Mouse (Mus musculus): Measurements from ENCODE around the gene Fam180a.
"Not testable (repeated sequence)": the region's sequence is repeated elsewhere in the genome, so short reads cannot be mapped to it uniquely, and the experiment has no call there.

Gene Fam180a

DNA sequence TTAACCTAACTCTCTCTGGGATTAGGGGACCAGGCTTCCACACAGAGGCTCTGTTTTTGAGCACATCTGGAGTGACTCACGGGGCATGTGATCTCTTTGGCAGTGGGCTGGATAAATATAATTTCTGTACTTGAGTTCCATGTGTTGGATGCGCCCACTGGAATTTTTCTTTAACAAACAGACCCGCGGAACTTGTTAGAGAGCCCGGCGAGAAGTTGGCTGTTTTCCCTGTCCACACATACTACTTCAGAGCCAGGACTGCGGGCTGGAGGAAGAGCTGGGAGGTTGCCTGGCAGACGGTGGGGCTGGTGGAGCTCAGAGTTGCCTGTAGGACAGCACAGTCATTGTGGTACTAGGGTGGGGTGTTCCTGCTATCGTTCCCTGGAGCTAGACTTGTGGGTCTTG, at the start of gene Fam180a:
Gene Fam180a (minus strand): TSS at position 31 of the 405 bp plus-strand sequence.
- no peak for DNase-seq (ENCODE audit: low spot score)

DNA sequence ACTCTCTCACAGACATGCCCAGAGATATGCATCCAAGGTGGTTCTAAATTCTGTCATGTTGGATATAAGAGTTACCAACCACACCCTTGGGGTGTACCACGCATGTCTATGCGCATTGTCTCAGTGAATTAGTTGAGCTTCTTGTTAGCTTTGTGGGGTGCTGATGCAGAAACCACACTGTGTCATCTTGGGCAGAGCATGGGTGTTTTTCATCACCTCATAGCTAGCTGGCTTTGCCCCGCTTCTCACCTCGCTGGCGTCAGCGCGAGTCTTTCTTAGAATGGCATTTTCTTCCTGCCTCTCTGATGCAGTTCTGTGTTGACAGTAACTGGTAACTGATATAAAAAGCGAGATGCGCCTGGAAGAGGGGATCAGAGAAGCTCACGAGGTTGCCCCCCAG, 48.1 kb upstream of the Fam180a start:
- no peak for DNase-seq (ENCODE audit: low spot score)

DNA sequence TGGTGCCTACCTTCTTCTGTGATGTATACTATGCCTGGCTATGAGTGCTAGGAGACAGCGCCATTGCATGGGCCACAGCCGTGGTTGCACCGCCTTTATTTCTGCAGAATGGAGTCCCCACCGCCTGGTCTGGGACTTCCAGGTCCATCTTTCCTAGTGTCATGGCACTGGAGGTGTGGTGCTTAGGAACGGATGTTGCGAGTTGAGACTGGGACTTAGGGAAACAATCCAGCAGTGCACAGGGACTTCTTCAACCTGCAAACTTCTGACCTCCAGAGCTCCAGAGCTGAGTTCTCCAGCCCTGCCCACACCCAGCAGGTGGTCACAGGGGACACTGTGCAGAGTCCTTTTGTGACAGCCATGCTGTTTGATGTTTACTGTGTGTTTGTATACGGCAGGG, 44.4 kb upstream of the Fam180a start:
- no peak for DNase-seq (ENCODE audit: low spot score)

DNA sequence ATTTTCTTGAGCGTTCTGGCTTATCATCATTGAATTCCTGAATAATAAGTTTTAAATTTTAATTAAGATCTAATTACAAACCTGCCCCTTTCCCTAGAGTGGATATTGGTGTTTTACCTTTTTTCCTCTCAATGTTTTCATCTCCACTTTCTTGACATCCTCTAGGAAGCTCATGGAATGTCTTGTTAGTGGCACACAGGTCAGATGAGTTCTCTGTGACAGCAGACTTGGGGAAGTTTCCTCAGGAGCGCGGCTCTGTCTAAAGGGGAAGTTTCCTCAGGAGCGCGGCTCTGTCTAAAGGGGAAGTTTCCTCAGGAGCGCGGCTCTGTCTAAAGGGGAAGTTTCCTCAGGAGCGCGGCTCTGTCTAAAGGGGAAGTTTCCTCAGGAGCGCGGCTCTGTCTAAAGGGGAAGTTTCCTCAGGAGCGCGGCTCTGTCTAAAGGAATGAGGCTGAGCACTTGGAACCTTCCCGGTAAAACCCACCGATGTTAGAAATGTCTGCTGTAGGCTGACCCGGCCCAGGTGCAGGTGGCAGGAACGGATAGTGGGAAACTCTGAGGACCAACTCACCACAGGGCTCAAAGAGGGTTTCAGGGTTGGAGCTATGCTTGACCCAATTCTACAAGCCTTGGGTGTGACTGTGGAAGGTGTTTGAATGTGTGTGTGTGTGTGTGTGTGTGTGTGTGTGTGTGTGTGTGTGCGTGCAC, 43.8 kb upstream of the Fam180a start:
- DNase-seq (ENCODE audit: low spot score), result not testable (repeated sequence)

DNA sequence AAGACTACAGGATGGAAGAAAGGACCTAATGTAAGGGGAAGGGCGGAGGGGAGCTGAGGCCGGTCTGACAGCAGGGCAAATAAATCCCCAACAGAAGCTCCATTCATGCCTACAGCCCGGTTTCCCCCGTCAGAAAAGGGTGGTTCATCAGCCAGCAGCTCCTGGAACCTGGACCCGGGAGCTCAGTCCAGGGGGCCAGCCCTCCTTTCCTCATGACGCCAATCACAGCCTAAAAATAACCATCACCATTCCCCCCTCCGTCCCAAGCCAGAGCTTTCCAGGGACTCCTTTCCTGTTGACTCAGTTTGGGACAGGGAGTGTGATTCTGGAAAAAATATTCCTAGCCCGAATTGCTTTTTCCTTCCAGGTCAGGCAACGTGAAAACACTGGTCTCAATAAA, 36.7 kb upstream of the Fam180a start:
- no peak for DNase-seq (ENCODE audit: low spot score)

DNA sequence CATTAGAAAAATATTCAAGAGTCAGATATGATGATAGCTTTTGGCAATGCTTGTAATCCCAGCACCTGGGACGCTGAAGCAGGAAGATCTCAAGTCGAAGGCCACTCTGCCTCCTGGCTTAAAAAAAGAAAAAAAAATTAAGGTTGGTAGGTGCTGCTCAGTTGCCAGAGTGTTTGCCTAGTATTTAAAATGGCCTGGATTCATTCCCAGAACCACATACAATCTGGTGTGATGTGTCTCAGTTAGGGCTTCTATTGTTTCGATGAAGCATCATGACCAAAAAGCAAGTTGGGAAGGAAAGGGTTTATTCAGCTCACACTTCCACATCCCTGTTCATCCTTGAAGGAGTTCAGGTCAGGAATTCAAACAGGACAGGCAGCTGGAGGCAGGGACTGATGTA, 29.4 kb upstream of the Fam180a start:
- no peak for DNase-seq (ENCODE audit: low spot score)

DNA sequence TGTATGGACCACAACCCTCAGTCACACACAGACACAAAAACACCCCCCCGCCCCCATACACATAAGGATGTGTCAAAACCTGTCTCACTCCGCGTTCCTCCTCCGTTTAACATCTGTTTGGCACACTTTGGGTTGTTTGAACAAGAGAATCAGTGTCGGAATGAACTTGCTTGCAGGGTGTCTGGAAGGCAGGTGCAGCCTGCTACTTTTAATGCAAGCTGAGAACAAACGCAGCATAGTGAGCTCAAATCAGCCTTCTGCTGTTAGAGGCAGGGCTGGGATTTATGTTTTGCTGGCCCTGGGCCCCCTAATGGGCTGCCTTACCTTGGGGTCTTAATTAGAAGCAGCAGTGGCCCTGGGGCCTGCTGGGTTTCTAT, 28.7 kb upstream of the Fam180a start:
- DNase-seq (ENCODE audit: low spot score), result no peak

DNA sequence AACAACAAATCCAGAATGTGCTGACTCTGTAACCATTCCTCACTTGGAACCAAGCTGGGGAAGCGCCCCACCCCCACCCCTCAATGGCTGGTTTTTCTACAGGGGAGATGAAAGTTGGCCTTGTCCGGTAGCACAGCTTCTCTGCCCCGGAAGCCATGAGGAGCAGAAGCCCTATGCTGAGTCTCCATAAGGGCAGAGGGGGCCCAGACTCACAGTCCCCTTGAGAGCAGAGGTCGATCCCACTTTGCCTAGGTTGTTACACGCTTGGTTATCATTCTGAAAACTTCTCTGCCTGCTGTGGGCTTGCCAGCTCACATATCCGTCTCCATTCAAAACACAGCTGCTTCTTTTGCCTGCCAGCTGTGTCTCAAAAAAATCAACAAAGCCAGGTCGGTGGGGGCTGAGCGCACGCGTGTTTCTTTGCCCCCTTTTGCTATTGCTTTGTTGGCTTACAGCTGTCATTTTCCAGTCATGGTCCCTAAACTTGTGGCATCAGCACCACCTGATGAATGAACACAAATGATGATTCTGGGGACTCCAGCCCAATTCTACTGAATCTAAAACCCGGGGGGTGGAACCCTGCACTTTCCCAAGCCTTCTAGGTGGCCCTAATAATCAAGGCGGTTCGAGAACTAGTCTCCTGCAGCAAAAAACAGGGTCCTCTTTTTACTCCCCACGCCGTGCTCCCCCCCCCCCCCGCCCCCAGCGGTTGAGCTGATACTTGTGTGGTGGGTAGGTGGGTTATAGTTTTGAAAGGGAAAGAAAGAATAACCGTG, 28.1 kb upstream of the Fam180a start:
- no peak for DNase-seq (ENCODE audit: low spot score)

DNA sequence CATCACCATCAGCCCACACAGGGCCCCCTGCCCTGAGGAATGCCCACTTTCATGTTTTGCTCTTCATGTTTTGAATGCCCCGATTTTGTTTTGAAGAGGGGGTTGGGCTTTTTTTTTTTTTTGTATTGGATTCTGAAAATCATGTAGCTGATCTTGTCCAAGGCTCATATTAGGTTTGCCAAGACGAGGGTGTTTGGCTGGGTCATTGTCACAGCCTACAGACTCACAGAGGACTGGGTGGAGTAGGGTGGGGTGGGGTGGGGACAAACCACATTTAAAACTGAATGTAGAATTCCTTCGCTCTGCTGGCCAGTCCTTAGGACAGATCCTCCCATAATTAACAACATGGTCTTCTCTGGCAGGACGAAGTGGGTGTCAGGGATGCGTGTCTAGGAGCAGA, 27.5 kb upstream of the Fam180a start:
- DNase-seq (ENCODE audit: low spot score), result no peak

DNA sequence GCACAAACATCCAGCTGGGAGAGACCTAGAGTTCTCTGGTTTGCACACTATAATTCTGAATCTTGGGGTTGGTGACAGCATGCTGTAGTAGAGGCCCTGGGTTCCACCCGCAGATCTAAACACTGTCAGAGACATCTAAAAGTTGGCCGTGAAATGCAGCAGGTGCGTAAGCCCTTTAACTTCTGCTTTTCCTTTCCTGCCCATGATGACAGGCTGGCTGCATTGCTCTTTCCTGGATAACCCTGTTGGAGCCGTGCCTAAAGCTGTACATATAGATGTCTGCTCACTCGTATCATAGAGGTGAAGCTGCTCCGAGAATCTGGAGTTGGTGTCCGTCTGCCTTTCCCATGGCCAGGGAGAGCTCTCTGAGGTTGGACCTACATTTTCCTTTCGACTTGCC, 26.9 kb upstream of the Fam180a start:
- no peak for DNase-seq (ENCODE audit: low spot score)

DNA sequence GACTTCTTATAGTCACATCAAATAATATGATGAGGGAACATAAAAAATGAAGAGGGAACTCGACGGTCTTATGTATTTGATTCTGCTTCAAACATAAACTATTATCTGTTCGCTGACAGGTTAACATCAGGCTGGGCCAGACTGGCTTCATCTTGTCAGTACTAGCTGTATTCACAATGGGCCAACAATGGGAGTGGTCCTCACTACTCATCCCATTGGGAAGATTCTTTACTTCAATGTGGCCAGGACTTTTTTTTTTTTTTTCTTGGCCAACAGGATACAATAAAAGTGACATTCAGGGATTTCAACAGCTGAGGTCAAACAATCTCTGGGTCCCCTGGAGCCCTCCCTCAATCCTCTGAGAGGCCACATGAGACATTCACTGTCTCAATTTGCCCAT, 25.9 kb upstream of the Fam180a start:
- no peak for DNase-seq (ENCODE audit: low spot score)

DNA sequence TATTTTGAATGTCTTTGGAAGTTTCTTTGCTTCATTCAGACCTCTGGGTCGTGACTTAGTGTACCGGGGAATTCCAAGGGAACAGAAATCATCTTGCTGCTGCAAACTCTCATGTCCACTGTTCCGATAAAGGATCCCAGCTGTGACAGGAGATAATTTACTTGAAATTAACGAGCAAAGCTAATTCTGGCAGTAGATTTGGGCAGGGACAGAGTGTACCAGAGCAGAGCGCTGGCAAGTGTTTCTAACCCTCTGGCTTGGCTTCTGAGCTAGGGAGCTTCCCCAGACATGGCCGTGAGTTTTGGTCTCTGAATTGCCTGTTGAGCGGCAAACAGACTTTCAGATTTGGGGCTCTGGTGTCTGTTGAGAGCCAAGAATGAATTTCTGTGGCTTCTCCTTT, 23.8 kb upstream of the Fam180a start:
- no peak for DNase-seq (ENCODE audit: low spot score)

DNA sequence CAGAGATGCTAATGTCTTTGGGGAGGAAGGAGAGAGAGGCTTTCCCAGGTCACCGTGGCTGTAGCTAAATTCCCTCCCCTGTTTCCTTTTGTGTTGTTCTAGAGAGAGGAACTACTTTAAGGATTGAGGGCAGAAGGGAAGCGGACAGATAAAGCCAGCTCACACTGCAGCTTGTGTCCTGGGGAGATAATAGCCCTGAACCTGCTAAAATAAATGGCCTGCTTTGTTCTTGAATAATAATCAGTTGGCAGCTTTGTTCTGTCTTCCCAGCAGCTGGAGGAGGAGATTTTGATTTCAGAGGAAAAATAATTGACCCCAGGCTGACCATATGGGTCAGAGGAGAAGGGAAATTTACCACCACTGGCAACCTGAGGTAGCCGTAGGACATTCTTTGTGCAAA, 12.7 kb upstream of the Fam180a start:
- no peak for DNase-seq (ENCODE audit: low spot score)

DNA sequence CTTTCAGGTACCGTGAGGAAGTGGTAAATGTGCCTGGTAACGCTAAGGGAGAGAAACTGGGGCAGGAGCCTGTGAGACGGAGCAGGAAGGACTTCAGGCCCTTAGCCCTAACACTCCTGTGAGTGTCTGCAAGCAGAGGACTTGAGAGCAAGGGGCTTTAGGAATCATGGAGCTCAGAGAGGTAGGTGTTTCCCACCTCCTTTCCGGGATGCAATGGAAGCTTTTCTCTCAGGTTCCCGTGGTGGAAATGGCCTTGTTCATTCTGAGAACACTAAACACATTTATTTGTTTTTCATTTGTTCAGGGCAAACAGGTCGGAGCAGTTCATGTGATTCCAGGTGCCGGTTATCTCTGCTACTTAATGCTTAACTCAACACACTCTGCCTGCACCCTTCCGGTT, 11.9 kb upstream of the Fam180a start:
- no peak for DNase-seq (ENCODE audit: low spot score)

DNA sequence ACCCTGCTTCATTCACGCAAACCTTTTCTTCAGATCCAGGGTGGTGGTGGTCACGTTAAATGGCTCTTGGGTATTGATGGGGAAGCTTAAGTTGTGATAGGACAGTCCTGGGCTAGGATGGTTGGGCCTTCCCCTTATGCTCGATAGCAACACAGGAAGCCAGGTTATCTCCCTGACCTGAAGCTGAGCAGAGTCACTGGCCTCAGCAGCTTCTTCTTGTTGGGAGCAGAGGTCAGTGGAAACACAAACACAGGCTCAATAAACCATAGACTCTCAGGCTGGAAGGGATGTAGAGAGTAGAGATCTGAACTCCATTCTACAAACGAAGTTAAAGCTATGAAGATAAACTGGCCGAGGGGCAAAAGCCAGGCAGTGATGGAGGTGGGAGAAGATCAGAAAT, 9.5 kb upstream of the Fam180a start:
- no peak for DNase-seq (ENCODE audit: low spot score)

DNA sequence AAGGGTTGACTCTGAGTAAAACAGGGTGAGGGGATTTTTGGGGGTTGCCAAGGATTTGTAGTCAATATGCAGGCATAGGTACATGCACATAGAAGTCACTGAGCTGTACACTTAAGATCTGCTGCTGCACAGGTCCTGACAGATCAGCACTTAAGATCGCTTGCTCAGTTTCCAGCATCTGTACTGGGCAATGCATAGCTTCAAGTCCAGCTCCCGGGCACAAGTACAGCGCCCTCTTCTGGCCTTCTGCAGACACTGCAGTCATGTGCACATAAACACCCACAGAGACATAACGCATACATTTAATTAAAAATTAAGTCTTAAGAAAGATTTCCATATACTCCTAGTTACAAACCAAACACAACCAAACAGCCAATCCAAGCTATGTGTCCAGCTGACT, 8.3 kb upstream of the Fam180a start:
- no peak for DNase-seq (ENCODE audit: low spot score)

DNA sequence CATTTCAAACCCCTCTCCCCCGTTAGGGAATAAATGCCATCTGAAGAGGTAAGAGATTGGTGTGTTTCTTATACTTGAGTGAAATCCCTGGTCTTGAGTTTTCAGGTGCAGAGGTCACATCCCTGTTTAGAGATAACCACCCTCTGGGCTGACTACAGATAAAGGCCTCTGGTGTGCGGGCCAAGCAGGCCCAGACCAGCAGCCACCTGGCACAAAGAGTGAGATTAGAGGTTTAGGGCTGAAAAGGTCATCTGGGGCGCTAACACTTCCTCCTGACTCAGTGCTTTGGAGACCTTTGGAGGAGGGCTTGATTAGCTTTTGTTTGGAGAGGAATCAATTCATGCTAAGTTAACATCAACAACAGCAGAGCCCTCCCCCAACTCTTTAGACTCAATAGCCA, 7.7 kb upstream of the Fam180a start:
- DNase-seq (ENCODE audit: low spot score), result no peak

DNA sequence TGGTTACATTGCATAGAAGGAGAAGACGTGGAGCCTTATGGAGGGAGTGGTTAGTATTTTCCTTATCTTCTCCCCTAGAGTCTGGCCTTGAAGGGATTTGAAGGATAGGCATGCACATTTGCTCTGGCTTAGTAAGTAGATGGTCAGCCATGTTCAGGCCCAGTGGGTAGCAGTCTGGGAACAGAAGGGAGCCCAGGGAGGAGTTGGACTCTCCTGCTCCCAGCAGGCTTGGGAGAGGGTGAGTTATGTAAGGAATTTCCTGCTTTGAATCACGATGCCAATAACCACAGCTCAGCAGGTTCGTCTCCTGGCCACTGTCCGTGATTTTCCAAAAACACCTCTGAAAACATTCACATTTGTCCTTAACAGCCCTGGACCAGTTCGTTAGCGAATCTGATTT, 4.9 kb upstream of the Fam180a start:
- no peak for DNase-seq (ENCODE audit: low spot score)

DNA sequence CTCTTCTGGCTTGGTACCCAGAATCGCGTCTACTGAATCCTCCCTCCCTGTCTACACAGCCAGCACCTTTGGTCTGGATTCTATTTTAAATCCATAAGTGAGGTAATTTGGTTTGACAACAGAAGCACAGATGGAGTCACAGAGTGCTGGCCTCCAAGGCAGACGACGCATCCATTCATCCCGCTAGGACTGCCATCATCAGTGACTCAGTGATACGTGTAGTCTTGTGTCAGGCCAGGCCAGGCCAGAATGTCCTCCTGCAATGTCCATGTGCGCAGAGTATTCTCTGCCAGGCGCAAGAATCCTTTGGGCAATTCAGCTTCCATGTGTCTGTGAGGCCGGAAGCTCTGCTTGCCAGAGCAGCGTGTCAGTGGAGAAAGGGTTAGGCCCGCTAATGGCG, 4.0 kb upstream of the Fam180a start:
- DNase-seq (ENCODE audit: low spot score), result no peak

DNA sequence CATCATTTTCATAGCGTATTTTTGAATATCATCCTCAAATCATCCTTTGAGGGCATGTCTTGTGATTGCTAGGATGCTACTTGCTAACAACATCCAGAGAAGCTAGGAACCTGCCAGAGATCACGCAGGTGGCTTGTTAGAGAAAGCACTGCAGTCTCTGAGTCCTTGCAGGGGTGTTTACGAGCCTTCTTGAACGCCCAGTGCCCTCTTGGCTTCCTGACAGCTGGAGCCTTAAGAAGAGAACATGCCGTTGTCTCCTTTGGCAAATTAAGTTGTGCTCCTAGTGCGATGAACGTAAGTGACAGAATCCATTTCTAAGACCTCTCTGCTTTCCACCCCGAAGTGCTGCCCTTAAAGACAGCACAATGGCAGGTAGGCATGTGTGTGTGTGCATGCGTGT, 1.6 kb downstream of the Fam180a start:
- DNase-seq (ENCODE audit: low spot score), result no peak

DNA sequence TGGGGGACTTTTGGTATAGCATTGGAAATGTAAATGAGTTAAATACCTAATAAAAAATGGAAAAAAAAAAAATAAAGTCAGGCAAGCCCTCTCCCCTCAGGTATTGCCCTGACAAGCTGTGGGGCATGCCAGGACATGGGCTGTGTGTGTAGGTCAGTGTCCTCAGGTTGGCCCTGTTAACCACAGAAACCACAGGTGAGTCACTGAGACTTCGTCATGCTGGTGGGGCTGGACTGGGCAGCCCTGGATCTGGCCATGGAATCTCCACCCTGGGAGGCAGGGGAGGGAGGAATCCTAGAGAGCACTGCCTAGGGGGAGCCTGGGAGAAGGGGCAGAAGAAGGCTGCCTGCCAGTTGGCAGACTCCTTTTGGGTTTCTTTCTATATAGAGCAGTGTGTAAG, 2.9 kb downstream of the Fam180a start:
- no peak for DNase-seq (ENCODE audit: low spot score)

DNA sequence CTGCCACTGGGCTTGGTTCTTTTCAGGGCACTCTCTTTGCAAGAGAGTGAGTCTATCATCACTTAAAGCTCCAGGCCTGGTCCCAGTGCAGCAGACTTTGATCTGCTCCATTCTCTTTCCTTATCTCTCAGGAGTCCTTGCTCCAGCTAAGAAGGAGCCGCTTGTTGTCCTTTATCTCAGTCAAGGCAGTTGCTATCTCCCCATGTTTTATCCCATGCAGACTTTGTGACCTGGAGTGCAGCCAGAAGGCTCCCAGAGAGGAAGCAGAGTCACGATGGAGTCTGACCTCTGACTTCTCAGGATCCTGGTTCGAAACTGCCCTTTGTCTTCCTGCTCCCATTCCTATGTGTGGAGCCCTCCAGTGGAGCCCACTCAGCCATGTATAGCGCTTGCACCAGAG, 4.8 kb downstream of the Fam180a start:
- no peak for DNase-seq (ENCODE audit: low spot score)

DNA sequence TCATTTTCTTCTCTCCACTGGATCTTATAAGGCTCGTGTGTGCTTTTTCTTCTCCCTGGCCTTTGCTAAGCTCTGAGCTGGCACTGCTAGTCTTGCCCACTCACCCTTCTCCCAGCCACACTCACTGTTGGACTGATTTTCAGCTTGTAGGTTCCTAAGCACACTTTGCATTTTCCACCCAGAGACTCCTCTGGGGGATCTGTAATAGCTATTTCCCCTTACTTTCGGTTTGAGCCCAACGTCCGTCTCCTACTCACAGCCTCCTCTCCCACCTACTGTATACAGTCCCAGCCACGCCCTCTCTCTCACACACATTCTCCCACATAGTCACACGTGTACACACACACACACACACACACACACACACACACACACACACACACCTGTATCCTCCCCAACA, 6.1 kb downstream of the Fam180a start:
- no peak for DNase-seq (ENCODE audit: low spot score)

DNA sequence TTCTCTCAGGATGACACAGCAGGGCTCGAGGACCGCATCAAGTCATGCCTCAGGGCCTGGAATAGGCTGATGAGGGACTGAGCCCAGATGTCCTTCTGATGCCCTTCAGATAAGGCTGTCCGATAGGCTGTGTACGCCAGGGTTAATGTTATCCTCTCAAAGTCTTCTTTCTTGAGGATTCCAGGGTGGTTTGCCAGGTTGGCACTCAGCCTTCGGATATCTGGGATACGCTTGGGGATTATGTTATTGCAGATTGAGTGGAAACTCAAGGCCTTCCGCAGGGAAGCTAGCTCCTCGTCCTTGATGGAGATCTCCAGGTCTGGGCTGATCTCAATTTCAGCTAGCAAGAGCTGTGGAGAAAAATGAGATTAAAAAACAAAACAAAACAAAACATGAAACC, 12.4 kb downstream of the Fam180a start:
- DNase-seq (ENCODE audit: low spot score), result no peak

Data from ovary, postnatal 10 days (tissue).